Mouse (Mus musculus): ENCODE measurements around the gene Bard1.
A peak's percentile ranks its signal among the peaks of the same experiment; 100 is the strongest.

DNA sequence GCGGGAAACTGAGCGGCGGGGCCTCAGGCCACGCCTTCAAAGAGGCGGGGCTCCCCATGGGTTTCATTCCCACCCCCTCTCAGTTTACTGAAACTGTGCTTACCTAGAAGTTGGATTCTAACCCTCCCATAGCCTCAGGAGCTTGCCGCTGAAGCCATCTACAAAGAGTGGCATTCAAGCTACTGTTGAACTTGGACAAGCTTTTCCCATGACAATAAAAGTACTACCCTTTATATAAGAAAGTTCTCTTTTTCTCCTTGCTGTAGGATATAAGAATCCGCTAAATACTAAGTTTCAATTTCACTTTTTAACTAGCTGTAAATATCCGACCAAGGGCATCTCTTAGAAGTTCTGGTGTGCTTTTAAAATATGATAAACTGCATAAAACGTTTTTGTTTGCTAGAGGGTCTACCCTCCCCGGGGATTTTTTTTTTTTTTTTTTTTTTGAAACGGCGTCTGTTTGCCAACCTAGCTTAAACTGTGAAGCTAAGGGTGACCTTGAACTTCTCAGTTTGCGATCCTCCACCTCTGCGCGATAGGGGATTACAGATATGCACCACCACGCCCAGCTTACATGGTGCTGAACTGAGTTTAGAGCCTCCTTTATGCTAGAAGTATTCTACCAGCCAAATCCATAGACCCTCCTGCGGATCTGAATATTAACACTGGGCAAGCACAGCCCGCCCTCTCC, 373 bp upstream of the Bard1 start:
- no peak for TF ChIP-seq CTCF (IDR thresholded peaks at IDR 0.05; ENCODE audit: borderline replicate concordance, insufficient read depth, low read length)
- TF ChIP-seq POLR2A (IDR thresholded peaks at IDR 0.05; ENCODE audit: low read depth, low read length), result peak; percentile 61
